Mouse (Mus musculus) neural tube, embryonic 11.5 days (tissue): ENCODE data around the gene Tgm1. TPM values are rescaled to one million over a fixed set of nuclear protein-coding genes. Genes with fewer than 3 reads are reported as not detected.

Experiments
- ATAC-seq: fragments of 200-750 bp; cut with Nextera tagmentation; 2 replicates; pipeline ENCODE4 v1.8.0; 2017; ENCODE audit warnings: moderate number of reproducible peaks, mild to moderate bottlenecking, moderate TSS enrichment, moderate library complexity; ENCODE audit not compliant: insufficient read depth, low FRiP score, low TSS enrichment
- DNase-seq: peaks from one replicate; pipeline ENCODE4 v3.0.0-alpha.2; 2015; ENCODE audit warnings: low spot score
- H3K27ac ChIP-seq: fragments of 300-500 bp; sonication (generic); 2 replicates; pipeline ENCODE4 v1.5.1; 2014; ENCODE audit warnings: low read depth, mild to moderate bottlenecking, low read length
- H3K27me3 ChIP-seq: fragments of 300-500 bp; sonication (generic); 2 replicates; pipeline ENCODE4 v1.6.1; 2014; ENCODE audit warnings: mild to moderate bottlenecking, low read length, mixed read lengths; ENCODE audit not compliant: control insufficient read depth, insufficient read depth
- H3K36me3 ChIP-seq: fragments of 300-500 bp; sonication (generic); 2 replicates; pipeline ENCODE4 v1.6.1; 2014; ENCODE audit warnings: mild to moderate bottlenecking, low read length, moderate library complexity, mixed read lengths; ENCODE audit not compliant: control insufficient read depth, insufficient read depth
- H3K4me1 ChIP-seq: fragments of 300-500 bp; sonication (generic); 2 replicates; pipeline ENCODE4 v1.6.1; 2014; ENCODE audit warnings: low read length, mixed read lengths; ENCODE audit not compliant: control insufficient read depth, insufficient read depth
- H3K4me2 ChIP-seq: fragments of 300-500 bp; sonication (generic); 2 replicates; pipeline ENCODE4 v1.6.1; 2014; ENCODE audit warnings: low read depth, mild to moderate bottlenecking, moderate library complexity
- H3K4me3 ChIP-seq: fragments of 300-500 bp; sonication (generic); 2 replicates; pipeline ENCODE4 v1.5.1; 2014; ENCODE audit warnings: low read depth, low read length
- H3K9ac ChIP-seq: fragments of 300-500 bp; sonication (generic); 2 replicates; pipeline ENCODE4 v1.6.1; 2014; ENCODE audit warnings: mild to moderate bottlenecking, low read length
- H3K9me3 ChIP-seq: fragments of 300-500 bp; sonication (generic); 2 replicates; pipeline ENCODE4 v1.6.1; 2016; ENCODE audit warnings: low read length; ENCODE audit not compliant: control insufficient read depth
- WGBS: fragments of 180-500 bp; shearing (Covaris S2); extraction: QIAGEN DNeasy Blood & Tissue Kit; methylation state at CpG from one replicate; pipeline ENCODE4 v1.1.7; 2014; 5-methylcytosine and 5-hydroxymethylcytosine counted together
- polyA plus RNA-seq: library from polyadenylated mRNA; unstranded; fragments of >200 nt; fragmentation: Nextera tagmentation; extraction: Ambion mirVana; gene quantifications from 2 replicates; pipeline ENCODE4 v1.2.1, GENCODE M21; 2014

The Tgm1 gene
- polyA plus RNA-seq, 1 experiment from 2014 or later = 0.57 TPM

DNA sequence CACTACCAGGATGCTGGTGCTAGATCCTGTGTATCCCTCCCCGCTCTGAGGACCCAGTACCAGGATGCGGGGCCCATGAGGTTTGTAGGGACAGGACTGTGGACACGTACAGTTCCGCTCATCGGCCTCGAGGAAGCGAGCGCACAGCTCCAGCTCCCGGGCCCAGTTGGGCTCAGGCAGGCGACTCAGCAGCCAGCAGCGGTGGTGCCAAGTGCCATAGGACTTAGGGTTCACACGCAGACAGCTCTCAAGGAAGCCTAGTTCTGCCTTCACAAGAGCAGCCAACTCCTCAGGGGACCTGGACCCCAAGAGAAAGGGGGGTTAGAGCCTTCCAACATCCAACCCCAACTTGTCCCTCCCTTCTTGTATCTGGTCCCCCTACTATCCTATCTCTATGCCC is 6.9 kb upstream of the Tgm1 start:
- no peak for DNase-seq
- H3K4me2 ChIP-seq = no peak overlapping the region
- no peaks in the 10 kb centered on the region for H3K9me3 ChIP-seq
- 95% methylated on average over 12 of the region's 12 CpGs for WGBS
- no peak for ATAC-seq
- H3K4me3 ChIP-seq = no peak overlapping the region
- H3K36me3 ChIP-seq = 0 out of 2 replicates have a peak, but pooled peaks cover 2% of the 10 kb centered on the region
- no peak overlapping the region for H3K27ac ChIP-seq
- H3K9ac ChIP-seq = no peak overlapping the region
- no peaks in the 10 kb centered on the region for H3K27me3 ChIP-seq
- H3K4me1 ChIP-seq = no peaks in the 10 kb centered on the region

DNA sequence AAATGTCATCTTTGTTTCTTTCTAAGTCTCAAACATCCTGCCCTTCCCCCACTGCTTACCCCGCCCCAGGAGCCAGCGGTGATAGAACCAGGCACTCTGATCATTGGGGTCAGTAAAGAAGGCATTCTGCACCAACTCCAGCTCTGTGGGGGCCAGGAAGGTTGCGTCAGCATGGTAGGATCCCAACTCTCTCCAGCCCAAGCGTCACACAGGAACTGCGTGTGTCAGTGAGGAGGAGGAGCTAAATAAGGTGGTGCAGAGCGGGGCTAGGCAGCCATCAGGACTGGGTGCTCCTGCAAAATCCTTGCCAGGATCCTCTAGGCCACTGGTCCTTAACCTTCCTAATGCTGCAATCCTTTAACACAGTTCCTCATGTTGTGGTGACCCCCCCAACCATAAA is 6.0 kb upstream of the Tgm1 start:
- WGBS = 86% methylated on average over 6 of the region's 6 CpGs
- Histone ChIP-seq H3K4me1 (no peaks in the 10 kb centered on the region), H3K4me2 (no peak overlapping the region), H3K27ac (no peak overlapping the region), H3K27me3 (no peaks in the 10 kb centered on the region), H3K36me3 (0 out of 2 replicates have a peak, but pooled peaks cover 2% of the 10 kb centered on the region), H3K9ac (no peak overlapping the region), H3K9me3 (no peaks in the 10 kb centered on the region), H3K4me3 (no peak overlapping the region)
- DNase-seq (no peak), ATAC-seq (no peak)

DNA sequence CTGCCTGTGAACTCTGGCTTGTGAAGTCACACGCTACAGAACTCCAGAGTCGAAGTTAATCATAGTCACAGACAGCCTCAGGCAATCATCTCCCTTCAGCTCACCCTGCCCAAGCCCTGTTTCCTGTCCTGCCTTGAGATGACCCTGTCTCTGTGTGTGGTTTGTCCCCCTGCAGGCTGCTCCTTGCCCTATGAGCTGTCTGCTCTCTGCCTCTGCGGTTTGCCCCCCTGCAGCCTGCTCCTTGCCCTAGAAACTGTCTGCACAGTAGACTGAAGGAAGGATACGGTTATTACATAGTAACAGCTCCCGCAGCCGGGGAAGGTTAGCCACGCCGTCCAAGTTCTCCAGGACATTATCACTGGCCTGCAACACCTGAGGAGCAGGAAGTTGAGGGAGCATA is 3.2 kb upstream of the Tgm1 start:
- 0 out of 2 replicates have a peak, but pooled peaks cover 2% of the 10 kb centered on the region for H3K36me3 ChIP-seq
- no peak overlapping the region for H3K27ac ChIP-seq
- no peak overlapping the region for H3K4me3 ChIP-seq
- H3K9ac ChIP-seq = no peak overlapping the region
- DNase-seq (no peak), ATAC-seq (no peak)
- no peak overlapping the region for H3K4me2 ChIP-seq
- 86% methylated on average over 8 of the region's 8 CpGs for WGBS
- peaks cover 9% of the 10 kb centered on the region; the same call in 1 of the 2 replicates for H3K27me3 ChIP-seq
- 0 out of 2 replicates have a peak, but pooled peaks cover 3% of the 10 kb centered on the region for H3K4me1 ChIP-seq
- no peaks in the 10 kb centered on the region for H3K9me3 ChIP-seq

DNA sequence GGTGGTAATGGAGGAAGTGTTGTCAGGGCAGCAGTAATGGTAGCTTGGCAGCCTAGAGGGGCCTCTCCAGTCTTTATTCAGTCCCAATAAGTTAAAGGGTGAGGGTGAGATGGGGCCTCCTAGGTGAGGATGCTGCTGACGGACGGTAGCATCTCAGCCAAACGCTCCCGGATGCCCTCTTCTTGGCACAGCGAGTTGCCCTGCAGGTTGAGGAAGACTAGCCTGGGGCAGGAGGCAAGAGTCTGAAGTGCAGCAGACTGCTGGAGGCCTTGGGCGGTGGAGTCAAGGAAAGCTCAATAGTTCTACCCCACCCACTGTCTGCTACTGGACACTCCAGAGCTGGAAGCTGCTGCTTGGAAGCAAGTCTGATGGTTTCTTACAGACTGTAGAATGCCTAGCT is 2.5 kb upstream of the Tgm1 start:
- Histone ChIP-seq H3K9me3 (no peaks in the 10 kb centered on the region), H3K4me3 (no peak overlapping the region), H3K27me3 (peaks cover 9% of the 10 kb centered on the region; the same call in 1 of the 2 replicates), H3K4me1 (0 out of 2 replicates have a peak, but pooled peaks cover 3% of the 10 kb centered on the region), H3K9ac (no peak overlapping the region), H3K4me2 (no peak overlapping the region), H3K36me3 (0 out of 2 replicates have a peak, but pooled peaks cover 2% of the 10 kb centered on the region), H3K27ac (no peak overlapping the region)
- ATAC-seq (no peak), DNase-seq (no peak)
- WGBS = 93% methylated on average over 6 of the region's 6 CpGs

DNA sequence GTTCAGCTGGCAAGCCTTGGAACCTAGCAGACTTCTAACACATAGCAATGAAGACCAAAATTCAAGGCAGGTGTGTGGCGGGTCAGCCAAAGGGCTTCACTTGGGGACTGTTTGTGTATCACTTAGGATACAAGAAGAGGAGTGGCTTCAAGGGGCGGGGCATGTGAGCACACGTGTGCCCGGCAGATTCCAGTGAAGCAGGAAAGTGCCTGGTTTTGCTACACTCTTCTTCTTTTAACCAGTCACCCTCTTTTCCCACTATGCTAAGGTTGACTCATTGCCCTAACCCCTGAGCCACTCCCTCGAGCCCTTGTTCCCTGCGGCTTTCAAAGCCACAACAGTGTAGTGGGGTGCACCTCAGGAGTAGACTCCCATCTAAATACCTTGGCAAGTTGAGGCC is 1.2 kb upstream of the Tgm1 start:
- WGBS = 47% methylated on average over 6 of the region's 6 CpGs
- Histone ChIP-seq H3K9ac (no peak overlapping the region), H3K27ac (no peak overlapping the region)

DNA sequence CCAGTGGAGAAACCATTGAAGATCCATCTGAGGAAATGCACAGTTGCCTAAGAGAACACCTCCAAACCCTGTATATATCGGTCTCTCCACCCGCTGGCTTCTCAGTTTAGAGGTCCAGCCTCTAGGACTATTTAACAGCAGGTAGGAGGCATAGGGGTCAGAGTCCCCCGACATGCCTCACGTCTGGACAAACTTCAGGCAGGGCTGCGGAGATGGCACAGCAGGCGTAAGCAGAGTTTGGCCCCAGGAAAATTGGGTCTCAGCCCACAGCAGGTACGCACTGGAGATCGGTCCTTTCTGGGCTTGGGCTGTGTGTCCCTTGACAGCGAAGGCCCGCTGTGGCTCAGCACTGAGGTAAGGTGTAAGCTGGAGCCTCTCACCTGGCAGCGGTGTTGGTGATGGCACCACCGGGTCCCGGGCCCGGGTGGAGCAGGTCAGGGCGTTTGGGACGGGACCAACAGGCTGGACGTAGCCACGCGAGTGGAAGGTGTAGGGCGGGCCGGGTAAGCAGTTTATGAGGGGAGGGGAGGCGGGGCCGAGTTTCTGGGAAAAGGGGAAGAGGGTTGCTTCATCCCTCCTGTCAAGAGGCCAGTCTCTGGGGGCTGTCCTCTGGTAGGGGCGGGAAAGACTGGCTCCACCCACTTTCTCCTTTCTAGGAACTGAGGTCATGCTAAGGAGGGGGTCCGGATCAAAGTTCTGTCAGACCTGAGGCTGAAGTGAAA is 558 bp downstream of the Tgm1 start:
- Histone ChIP-seq H3K4me2 (no peak overlapping the region), H3K9ac (no peak overlapping the region; the same call in 1 of the 2 replicates), H3K4me3 (no peak overlapping the region), H3K36me3 (0 out of 2 replicates have a peak, but pooled peaks cover 2% of the 10 kb centered on the region), H3K4me1 (0 out of 2 replicates have a peak, but pooled peaks cover 3% of the 10 kb centered on the region), H3K9me3 (no peaks in the 10 kb centered on the region), H3K27ac (no peak overlapping the region), H3K27me3 (peaks cover 9% of the 10 kb centered on the region; the same call in 1 of the 2 replicates)
- DNase-seq (no peak), ATAC-seq (no peak)
- WGBS = 11% methylated on average over 25 of the region's 25 CpGs

More for the DNA sequence above, 1.2 kb upstream of the Tgm1 start:
- Histone ChIP-seq H3K4me3 (no peak overlapping the region), H3K27me3 (peaks cover 9% of the 10 kb centered on the region; the same call in 1 of the 2 replicates), H3K9me3 (no peaks in the 10 kb centered on the region), H3K36me3 (0 out of 2 replicates have a peak, but pooled peaks cover 2% of the 10 kb centered on the region), H3K4me1 (0 out of 2 replicates have a peak, but pooled peaks cover 3% of the 10 kb centered on the region), H3K4me2 (no peak overlapping the region)
- no peak for DNase-seq
- ATAC-seq = no peak

DNA sequence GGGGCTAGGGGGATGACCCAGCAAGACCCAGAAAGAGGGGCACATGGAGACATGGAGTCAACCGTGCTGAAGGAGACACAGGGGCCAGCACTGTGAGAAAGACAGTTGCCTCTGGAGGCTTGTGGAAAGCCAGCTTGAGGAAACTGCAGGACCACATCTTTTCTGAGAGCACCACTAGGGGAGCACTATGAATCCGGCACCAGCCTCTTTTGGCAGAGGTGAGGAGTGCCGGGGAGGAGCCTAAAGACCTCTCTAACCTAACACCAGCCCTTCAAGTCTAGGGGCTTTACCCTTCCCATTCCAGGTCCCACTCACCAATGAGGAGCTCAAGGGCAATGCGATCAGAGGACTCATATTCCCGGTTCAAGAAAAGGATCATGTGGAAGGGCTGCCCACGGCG is 1.9 kb downstream of the Tgm1 start:
- 78% methylated on average over 7 of the region's 7 CpGs for WGBS
- DNase-seq (no peak), ATAC-seq (no peak)
- 0 out of 2 replicates have a peak, but pooled peaks cover 3% of the 10 kb centered on the region for H3K4me1 ChIP-seq
- H3K4me3 ChIP-seq = no peak overlapping the region
- peaks cover 9% of the 10 kb centered on the region; the same call in 1 of the 2 replicates for H3K27me3 ChIP-seq
- H3K27ac ChIP-seq = no peak overlapping the region
- H3K9ac ChIP-seq = no peak overlapping the region
- no peaks in the 10 kb centered on the region for H3K36me3 ChIP-seq
- no peak overlapping the region for H3K4me2 ChIP-seq
- no peaks in the 10 kb centered on the region for H3K9me3 ChIP-seq

DNA sequence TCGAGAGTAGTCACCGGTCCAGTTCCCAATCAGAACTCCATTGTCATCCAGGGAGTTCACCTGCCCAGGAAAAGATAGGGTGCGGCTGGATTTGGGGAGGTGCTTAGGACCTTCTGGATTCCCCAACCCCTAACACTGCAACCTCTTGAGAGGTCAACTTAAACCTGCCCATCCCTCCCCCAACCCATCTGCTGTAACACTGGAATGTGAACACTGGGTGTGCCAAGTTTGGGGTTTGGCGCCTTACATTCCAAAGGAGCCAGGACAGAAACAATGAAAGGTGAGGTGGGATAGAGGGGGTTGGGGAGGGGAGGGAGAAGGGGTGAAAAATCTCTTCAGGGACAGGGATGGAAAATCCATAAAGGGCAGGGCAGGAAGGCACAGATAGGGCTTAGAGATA is 4.2 kb downstream of the Tgm1 start:
- H3K4me2 ChIP-seq = no peak overlapping the region
- WGBS = 87% methylated on average over 4 of the region's 4 CpGs
- no peaks in the 10 kb centered on the region for H3K9me3 ChIP-seq
- 0 out of 2 replicates have a peak, but pooled peaks cover 3% of the 10 kb centered on the region for H3K4me1 ChIP-seq
- H3K27me3 ChIP-seq = peaks cover 9% of the 10 kb centered on the region; the same call in 1 of the 2 replicates
- H3K27ac ChIP-seq = no peak overlapping the region
- no peak overlapping the region for H3K9ac ChIP-seq
- ATAC-seq (no peak), DNase-seq (no peak)
- H3K36me3 ChIP-seq = no peaks in the 10 kb centered on the region
- no peak overlapping the region for H3K4me3 ChIP-seq

DNA sequence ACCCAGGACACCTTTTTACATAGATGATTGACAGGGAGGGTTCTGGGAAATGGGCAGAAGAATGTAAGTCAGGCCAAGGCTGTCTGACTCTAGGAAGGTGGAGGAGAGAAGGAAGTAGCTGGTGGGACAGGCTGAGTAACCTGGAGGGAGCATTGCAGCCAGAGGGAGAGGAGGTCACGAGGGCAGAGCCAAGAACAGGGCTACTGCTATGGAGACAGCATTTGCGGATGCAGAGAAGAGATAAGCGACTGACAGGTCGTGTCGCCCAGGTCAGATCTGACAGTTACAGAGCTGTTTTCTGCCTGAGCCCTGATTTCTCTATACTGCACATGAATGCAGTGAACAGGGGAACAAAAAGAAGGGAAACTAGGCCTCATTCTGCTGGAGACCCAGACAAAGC is 6.3 kb downstream of the Tgm1 start:
- 84% methylated on average over 5 of the region's 5 CpGs for WGBS
- Histone ChIP-seq H3K36me3 (no peaks in the 10 kb centered on the region), H3K27me3 (peaks cover 4% of the 10 kb centered on the region; the same call in 1 of the 2 replicates), H3K4me2 (no peak overlapping the region), H3K9ac (no peak overlapping the region), H3K4me1 (no peaks in the 10 kb centered on the region), H3K4me3 (no peak overlapping the region), H3K27ac (no peak overlapping the region), H3K9me3 (no peaks in the 10 kb centered on the region)
- DNase-seq = no peak
- no peak for ATAC-seq
